Mouse (Mus musculus) erythroblast, embryonic 14.5 days (primary cell): ENCODE measurements around the gene Hes2.

Experiments
- GATA1 ChIP-seq: IDR thresholded peaks from 2 replicates; pipeline ENCODE4 v1.6.1; 2012; ENCODE audit warnings: low read length, inconsistent platforms, mixed read lengths
- TAL1 ChIP-seq: IDR thresholded peaks from 3 replicates; pipeline ENCODE4 v1.6.1; 2012; ENCODE audit warnings: low read length, inconsistent platforms, mixed read lengths

GRCm38 (mm10) chr4:152127884-152128283 lies 30.8 kb upstream of the Hes2 start:
- no peak for TF ChIP-seq GATA1
- no peak for TF ChIP-seq TAL1
